Mouse (Mus musculus) kidney, adult 2 months (tissue): Measurements from ENCODE around the gene Samd4b.

ENCODE experiments used
- CTCF ChIP-seq: fragments of 200-500 bp; conservative IDR thresholded peaks from 2 replicates; pipeline ENCODE4 v1.5.1; 2011; ENCODE audit warnings: low read depth, mild to moderate bottlenecking, control low read depth, low read length, moderate library complexity, mixed read lengths; ENCODE audit not compliant: insufficient read depth, insufficient read length
- POLR2A ChIP-seq: fragments of 200-500 bp; IDR thresholded peaks from one replicate; pipeline ENCODE4 v1.6.1; 2011; ENCODE audit warnings: low read depth, low read length, control low read depth

DNA sequence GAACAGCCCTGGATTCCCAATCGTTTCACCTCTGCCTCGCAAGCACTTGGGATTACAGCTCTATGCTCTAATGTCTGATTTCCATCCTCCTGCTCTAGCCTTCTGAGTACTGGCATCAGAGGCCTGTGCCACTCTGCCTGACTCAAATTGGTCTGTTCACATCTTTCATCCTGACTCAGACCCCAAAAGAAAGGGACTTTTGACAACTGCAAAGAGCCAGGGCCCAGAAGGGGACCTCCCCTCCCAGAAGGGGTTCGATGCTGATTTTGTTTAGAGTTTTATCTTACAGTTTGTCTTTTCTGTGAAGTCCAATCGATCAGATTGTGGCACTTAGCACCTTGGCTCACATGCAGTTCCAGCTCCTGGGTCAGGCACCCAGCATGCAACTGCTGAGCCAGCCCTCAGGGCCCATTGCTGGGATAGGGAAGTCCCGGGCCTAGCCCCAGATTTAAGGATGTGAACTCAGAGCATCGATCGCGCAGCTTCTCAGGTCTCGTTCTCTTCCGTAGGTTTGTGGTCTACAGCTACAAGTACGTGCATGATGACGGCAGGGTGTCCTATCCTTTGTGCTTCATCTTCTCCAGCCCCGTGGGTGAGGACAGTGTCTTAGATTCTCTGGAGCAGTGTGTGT, 153.5 kb downstream of the Samd4b start:
- TF ChIP-seq CTCF, result no peak
- no peak for TF ChIP-seq POLR2A
